Mouse (Mus musculus) cortical plate, adult 2 months (tissue): ENCODE data around the gene Plbd2.

Experiments used
- CTCF ChIP-seq: fragments of 200-500 bp; IDR thresholded peaks from 2 replicates; pipeline ENCODE4 v1.5.1; 2011; ENCODE audit warnings: mild to moderate bottlenecking, control low read depth, low read length; ENCODE audit not compliant: insufficient read depth; ENCODE audit errors: extremely low read depth
- POLR2A ChIP-seq: fragments of 200-500 bp; IDR thresholded peaks from 2 replicates; pipeline ENCODE4 v1.6.1; 2011; ENCODE audit warnings: mild to moderate bottlenecking, low read length, control low read depth; ENCODE audit not compliant: insufficient read depth; ENCODE audit errors: extremely low read depth

- no peak for TF ChIP-seq CTCF
- no peak for TF ChIP-seq POLR2A
These were observed 30.8 kb upstream of the Plbd2 start for GRCm38 (mm10) chr5:120534071-120534685.
